Mouse (Mus musculus) fibroblast of lung, adult 2 months (primary cell): ENCODE data around the gene Arhgef2.

Experiments
- DNase-seq: peaks from one replicate; pipeline ENCODE4 v3.0.0-alpha.2; 2011; ENCODE audit warnings: low read depth

Gene Arhgef2

DNA sequence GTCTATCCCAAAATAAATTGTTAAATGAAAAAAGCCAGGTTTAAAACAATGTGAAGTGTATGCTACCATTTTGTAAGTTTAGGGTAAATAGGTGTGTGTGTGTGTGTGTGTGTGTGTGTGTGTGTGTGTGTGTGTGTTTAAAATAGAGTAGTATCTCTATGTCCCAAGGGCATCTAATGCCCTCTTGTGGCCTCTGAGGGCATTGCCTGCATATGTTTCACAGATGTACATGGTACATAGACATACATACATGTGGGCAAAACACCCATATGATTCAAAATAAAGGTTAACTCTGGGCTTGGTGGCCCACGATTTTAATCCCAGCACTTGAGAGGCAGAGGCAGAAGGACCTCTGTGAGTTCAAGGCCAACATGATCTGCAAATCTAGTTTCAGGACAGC is 34.9 kb downstream of the Arhgef2 start:
- DNase-seq = no peak

DNA sequence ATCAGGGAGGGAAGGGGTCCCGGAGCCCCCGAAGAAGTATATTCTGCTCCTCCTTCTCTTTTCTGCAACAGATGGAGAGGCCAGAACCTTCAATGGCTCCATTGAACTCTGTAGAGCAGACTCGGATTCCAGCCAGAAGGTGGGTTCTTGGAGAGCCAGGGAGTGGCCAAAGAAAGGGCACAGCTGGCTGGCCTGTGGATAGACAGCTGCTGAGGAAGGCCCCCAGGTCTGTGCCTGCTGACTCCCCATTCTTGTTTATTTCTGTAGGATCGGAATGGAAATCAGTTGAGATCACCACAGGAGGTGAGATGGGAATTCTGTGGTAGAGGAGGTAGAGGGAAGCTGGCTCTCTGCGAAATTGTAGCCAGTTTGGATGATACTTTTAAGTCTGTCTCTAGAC is 37.3 kb downstream of the Arhgef2 start:
- no peak for DNase-seq

DNA sequence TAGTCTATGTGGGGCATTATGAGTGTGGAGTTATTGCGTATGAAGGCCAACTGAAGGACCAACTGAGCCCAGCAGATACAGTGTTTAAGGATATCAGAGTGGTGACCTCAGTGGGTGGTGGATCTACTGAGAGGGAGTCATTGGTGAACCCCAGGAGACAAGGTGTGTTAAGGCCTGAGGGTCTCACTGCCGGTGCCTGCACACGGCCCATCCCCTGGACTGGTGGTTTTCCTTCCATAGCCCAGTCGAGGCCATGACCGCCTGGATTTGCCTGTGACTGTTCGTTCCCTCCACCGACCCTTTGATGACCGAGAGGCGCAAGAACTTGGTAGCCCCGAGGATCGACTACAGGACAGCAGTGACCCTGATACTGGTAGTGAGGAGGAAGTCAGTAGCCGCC is 40.2 kb downstream of the Arhgef2 start:
- no peak for DNase-seq

DNA sequence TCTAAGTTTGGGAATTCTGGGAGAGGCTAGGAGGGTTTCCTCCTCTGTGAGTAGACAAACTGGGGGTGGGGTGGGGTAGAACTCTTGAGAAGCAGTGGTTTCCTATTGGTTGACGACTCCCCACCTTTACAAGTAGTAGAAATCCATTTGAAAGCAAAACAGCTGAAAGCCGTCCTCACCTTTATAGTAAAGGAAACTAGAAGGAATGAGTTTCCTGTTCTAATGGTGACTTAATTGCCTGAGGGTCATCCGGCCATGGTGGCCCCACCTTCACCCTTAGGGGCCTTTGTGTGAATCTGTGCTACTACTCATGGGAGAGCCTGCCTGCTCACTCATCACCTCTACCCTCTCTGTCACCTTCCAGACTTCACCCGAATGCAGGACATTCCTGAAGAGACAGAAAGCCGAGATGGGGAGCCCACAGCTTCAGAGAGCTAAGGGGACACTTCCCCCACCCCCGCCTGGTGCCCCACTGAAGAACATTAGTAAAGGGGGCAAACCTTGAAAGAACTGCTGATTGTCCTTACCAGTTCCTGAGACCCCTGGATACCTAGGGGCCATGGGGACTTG is 40.7 kb downstream of the Arhgef2 start:
- no peak for DNase-seq

DNA sequence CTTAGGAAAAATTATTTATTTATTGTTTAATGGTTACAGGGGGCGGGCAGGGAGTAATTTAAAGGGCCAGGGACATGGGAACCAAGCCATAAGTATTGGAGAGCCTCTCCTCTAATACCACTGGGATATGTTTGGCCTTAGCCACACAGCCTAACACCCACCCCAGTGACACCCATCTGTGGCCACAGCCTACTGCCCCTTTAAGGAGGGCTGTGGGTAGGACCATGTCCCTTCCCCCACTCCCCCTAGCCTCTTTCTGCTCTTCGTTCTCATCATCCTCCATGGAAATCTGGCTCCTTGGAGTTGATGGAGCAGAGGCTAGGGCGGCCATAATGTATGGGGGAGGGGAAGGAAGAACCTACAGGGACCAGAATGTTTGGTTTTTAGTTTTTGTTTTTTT is 41.3 kb downstream of the Arhgef2 start:
- no peak for DNase-seq

DNA sequence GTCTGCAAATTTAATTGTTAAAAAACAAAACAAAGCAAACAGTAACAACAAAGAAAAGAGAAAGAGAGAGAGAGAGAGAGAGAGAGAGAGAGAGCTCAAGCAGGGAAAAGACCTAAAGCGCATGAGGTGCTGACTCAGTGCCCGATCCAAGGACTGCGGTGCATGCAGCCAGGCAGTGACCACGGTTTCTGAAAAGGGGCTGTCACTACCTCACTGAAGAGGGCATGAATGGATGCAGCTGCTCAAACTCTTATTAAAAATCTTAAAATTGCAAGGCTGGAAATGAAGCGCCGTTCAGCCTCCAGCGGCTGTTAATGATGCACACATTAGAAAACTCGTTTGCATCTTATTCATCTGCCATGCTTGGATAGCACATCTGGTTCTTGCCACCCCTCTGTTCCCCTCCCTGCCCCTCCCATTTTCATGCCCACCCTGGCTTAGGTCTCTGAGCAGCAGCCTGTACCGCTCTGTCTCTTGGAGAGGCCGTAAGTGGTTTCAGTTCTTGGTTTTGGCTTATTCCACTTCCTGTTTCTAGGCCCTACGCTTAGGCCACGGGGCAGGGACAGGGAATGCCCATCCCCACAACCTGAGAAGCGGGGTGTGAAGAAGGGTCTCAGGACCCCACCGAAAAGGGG is 42.1 kb downstream of the Arhgef2 start:
- no peak for DNase-seq

DNA sequence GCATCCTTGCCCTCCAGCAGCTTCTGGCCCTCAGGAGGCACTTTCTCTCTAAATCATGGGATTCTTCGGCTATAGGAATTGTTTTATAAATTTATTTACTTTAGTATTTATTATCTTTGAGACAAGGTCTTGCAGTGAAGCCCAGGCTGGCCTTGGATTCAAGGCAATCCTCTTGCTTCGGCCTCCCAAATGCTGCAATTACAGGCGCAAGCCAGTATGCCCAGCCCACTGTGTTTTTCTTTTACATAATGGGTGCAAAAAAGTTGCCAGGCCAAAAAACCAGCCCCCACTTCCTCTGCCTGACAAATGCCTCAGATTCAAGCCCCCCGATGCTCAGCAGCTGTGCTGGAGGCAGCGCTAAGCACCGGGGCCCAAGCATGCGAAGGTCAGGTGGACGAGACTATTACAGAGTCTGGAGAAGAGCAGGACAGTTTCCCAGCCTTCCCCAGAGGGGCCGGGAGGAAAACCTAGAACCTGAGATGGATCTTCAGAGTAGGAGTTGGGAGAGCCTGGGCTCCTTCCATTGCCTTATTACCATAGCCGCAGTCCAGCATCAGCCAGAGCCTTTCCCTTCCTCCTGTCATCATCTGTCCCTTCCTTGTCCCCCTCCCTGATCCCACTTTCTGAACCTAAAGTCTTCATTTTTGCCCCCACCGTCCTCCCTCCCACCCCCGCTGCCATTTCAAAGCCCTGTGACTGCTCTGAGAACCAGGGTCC is 42.8 kb downstream of the Arhgef2 start:
- DNase-seq = no peak

DNA sequence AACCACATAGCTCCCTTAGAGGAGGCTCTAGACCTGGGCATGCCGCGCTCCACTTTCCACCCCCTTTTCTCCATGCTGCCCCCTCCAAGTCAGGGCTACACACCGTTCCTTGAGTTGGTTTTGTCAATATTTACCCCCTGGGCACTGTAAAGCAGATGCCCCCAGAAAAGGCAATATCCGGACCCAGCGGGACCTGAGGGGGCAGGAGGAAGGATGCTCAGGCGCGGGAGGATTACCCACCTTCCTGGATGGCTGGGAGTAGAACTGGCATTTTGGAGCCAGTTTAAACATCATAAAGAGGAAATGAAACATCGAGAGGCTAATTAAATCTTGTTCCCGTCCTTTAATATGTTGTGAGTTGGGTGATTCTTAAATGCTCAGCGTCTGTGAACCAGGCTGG is 43.4 kb downstream of the Arhgef2 start:
- DNase-seq = no peak

DNA sequence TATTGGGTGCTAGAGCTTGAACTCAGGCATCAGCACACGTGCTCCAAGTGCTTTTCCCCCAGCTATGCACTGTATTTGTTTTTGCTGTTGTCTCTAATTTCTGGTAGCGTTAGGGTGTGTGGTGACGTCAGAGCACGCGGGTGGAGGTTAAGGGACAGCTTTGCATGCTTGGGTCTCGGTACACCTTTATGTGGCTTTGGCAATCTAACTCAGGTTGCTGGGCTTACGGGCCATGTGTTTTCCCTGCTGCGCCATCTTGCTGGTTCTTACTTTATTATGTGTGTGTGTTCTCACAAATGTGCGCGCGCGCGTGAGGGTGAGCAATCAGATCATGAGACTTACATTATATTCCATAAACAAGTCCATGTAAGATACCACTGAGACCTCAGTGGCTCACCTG is 44.2 kb downstream of the Arhgef2 start:
- DNase-seq = no peak

DNA sequence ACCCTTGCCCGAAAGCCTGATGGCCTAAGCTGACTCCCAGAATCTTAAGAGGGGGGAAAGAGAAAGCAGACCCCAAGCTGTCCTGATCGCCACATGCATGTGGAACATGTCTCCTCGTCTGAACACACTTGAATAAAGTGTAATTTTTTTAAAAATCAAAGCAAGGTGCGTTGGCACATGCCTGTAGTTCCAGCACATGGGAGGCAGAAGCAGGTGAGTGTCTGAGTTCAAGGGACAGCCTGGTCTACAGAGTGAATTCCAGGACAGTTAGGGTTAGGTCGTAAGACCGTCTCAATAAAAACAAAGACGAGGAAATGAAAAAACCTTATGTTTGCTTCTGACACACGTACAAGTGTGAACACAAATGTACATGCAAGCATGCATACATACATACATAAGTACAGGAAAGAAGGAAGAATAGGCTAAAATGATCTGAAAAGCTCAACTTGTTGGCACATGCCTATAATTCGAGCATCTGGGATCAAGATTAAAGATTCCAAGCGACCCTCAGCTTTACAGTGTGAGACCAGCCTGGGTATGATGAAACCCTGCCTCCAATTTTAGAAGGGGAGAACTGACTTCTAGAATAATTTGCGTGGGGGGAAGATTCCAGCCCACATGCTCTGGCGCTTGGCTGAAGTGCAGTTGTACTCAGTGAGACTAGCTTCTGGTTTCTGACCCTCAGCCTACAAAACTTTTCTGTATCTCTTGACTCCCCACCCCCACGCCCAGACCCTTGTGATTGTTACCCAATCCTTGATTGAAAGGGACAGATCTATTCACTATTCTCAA is 45.1 kb downstream of the Arhgef2 start:
- DNase-seq = no peak

DNA sequence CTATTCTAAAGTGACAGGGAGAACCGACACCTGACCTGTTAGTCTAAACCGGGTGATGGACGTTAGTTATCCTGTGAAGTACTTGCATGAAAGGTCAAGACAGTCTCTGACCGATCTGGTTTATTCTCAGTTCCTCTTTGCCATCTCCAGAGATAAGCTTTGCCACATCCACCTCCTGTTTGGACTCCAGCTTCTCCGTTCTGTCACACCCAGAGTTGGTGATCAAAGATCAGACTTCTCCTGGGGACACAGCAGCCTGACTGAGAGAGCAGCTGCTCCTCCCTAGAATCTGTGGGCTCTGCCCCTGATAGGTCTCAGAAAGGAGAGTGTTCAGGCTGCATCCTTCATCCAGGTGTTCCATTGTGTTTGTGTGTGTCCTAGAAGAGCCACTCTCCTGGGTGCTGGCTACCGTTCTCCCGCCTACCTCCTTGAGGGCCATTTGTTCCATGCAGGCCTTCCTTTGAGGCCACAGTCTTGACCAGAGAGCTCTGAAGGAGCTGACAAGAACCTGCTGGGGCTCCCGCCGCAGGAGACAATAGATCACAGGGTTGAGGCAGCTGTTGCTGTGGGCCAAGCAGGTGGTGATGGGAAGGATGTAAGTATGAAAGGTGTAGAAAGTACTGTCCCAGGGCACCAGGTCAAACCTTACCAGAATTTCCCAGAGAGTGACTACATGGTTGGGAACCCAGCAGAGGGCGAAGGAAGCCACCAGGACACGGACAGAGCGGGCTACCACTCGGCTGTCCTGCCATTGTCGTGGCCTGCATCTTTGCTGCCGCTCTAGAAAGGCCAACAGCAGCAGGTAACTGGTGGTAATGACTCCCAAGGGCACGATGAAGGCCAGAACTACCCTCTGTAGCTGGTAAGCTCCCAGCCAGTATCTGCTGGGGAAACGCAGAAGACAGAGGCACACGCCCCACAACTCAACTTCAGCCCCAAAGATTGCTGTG is 46.2 kb downstream of the Arhgef2 start:
- DNase-seq = no peak

DNA sequence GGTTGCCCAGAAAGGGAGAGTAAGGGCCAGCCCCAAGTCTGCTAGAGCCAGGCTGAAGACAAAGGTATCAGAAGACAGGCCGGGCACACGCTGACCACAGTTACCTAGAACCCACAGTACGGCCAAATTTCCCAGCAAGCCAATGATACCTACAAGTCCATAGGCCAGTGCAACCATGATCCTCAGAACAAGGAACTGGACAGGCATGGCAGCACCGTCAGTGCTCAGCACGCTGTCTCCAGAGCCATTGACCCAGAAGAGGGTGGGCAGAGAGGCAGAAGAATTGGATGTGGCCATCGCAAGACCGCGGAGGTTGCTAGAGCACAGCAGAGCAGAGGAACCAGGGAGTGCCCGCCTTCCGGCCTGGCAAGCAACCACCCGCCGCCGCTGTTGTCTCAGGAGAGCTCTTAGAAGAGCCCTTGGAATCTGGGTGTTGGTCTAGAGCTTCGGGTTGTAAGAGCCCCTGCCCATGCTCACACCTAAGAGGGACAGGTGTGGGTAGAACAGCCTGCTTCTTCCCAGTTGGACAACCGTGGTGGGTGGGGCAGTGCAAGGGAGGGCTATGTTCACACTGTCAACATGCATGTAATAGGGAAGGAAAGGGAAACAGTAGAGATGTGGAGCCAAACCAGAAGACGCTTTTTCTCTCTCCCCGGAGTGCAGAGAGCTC is 47.2 kb downstream of the Arhgef2 start, which contains the start of gene Rxfp4:
Gene Rxfp4, minus strand, starts transcription at position 297 of the 670 bp plus-strand sequence.
- no peak for DNase-seq

DNA sequence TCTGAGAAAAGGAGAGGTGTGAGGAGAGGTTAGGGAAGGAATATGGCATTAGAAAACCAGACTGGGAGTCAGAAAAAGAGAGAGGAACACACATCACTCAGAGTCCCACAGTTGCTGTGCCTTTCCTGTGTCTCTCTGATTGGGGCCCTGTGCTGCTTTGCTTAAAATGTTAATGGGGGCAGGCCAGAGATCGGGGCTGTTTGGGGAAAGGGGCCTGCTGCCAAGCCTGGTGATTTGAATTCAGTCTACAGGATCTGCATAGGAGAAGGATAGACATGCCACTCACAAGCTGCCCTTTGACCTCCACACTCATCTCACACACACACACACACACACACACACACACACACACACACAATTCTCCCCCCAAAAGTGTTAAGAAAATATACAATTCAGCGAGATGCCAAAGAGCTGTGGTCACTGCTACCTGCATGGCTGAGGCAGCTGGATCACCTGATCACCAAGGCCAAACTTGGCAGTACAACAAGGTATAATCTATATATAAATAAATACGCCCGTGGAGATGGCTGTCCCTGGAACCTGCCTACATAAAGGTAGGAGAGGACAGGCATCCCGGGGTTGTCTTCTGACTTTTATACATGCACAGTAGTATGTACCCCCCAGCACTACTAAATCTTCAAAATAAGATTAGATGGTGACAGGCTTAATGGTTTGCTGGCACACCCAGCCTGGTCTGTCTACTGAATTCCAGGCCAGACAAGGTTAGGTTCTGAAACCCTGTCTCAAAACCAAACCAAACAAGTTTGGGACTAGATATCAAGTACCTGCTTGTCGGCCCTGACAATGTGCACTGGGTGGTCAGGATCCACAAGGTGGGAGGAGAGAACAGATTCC is 48.0 kb downstream of the Arhgef2 start:
- no peak for DNase-seq

DNA sequence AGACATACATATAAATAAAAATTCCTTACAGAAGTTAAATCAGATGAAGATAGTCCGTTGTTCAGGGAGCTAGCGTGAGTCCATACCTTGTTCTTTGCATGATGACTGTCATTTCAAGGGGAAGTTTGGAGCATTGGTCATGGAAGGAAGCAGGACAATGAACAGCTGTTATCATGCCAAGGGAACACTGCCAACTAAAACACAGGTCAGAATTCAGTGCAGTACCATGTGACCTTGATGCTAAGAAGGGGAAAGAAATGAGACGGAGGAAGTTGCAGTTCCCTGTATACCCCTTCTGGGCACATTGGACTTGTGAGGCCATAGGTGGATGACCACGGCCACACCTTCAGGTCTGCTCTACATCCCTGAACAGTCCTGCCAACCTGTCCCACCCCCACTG is 48.9 kb downstream of the Arhgef2 start:
- peak; percentile 75 for DNase-seq

DNA sequence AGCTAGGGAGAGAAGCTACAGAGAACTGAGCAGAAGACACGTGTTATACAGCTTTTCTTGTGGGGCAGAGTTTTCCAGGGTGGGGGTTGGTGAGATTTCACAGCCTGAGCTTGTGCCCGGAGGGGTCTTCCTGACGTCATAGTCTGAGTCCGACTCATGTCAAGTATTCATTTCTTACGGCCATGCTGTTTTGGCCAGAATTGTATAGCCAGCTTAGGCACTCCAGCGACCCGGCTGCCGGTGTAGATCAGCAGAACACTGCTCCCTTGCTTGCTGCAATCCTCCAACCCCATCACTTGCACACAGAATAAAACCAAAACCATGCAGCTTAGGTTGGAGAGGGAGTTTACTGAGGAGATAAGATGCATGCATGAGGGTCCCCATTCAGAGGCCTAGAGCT is 49.9 kb downstream of the Arhgef2 start:
- DNase-seq = no peak

DNA sequence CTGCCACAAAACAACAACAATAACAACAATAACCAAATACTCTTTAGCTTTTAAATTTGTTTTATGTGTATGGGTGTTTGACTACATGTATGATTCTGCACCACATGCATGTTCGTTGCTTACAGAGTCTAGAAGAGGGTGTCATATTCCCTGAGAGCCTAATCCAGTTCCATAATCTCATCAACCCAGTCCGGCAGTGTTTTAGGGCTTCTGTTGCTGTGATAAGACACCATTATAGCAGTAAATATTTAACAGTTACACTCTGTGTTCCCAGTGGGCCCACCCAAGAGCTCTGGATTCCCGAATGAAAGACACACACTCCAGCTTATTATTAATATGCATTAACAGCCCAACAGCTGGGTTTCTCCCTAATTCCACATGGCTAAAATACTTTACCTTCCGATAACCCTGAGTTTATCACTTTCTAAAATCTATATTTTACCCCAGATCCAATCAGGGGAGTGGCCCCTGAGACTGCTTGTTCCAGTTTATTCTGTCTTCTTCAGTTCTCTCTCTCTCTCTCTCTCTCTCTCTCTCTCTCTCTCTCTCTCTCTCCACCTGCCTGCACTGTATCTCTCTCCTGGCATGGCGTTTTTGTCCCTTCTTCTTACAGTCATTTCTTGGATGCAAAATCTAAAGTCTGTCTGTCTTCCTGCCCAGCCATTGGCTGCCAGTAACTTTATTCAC is 52.8 kb downstream of the Arhgef2 start:
- DNase-seq = no peak

DNA sequence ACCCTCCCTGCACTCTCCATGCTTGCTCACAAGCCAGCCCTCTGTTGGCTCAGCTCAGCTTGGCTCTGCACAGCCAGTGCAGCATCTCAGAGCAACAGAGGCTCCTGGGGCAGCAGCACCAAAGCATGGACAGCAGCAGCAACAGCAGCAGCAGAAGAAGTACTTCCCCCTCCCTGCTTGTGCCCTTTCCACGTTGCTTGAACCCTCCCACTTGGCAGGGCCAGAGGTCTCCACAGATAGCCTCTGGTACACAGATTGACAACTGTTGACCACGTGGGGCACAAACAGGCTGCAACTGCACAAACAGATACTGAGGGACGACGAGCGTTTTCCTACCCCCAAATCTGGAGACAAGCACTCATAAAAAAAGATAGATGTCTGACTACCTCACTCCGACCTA is 54.0 kb downstream of the Arhgef2 start:
- DNase-seq = no peak

DNA sequence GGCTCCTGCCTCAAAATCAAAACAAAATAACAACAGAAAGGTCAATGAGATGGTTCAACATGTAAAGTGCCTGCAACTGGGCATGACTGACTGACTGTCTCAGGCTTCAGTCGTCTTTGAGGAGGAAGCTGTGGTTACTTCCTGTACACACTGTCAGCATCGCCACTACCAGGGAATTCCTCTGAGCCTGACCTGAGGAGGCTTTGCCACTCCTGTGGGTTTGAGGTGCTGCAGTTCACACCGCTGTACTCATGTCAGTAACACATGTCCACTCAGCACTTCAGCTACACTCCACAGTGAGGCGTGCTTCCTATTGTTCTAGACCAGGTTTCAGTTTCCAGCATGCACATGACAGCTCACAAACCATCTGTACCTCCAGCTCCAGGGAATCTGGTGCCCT is 58.3 kb downstream of the Arhgef2 start:
- no peak for DNase-seq

DNA sequence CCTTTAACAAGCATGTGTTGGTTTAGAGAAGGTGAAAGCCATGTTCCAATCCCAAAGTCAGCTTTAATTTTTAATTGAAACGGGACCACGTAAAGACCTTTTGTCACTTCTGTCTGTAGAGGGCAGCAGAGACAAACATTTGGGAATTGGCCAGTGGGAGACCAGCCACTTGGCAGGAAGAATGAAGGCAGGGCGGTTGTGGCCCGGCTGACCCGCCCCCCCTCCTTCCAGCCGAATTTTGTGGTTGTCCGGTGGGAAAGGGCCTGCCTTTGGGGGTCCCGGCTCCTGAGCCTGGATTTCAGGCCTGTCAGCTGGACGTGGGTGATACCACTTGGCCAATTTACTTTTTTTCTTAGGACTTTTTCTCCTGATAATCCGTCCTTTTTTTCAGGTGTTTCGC is 71.6 kb downstream of the Arhgef2 start:
- DNase-seq = peak; percentile 59

DNA sequence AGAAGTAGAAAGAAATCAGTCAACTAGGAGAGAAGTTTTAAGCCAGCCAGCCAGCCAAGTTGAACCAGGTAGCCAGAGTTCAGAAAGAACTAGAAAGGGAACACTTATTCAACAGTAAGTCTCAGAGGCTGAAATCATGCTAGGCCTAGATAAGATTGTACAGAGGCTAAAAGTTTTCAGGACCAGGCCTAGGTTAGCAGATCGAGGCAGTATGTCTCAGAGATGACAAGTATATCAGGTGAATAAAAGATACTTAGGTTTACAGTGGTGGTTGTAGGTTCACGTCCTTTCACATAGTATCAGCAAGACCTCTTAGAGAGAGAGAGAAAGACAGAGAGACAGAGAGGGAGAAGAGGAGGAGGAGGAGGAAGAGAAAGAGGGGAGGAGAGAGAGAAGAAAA is 78.0 kb downstream of the Arhgef2 start:
- no peak for DNase-seq
